Mouse (Mus musculus): ENCODE measurements around the gene Csf3r.
"Not testable (repeated sequence)": the region's sequence is repeated elsewhere in the genome, so short reads cannot be mapped to it uniquely, and the experiment has no call there.

The Csf3r gene

GRCm38 (mm10) chr4:126024303-126024900 lies at the start of gene Csf3r:
TSS of gene Csf3r (plus strand) at chr4:126024550.
- no peak for DNase-seq (ENCODE audit: low read depth)

- DNase-seq (ENCODE audit: low read depth) = no peak
Observed at GRCm38 (mm10) chr4:125977768-125978167, 46.6 kb upstream of the Csf3r start.

GRCm38 (mm10) chr4:125983279-125983678 lies 41.1 kb upstream of the Csf3r start:
- DNase-seq (ENCODE audit: low read depth) = no peak

- DNase-seq (ENCODE audit: low read depth) = not testable (repeated sequence)
Observed at GRCm38 (mm10) chr4:125985703-125986102, 38.6 kb upstream of the Csf3r start.

- no peak for DNase-seq (ENCODE audit: low read depth)
Observed at GRCm38 (mm10) chr4:125987071-125987470, 37.3 kb upstream of the Csf3r start.

GRCm38 (mm10) chr4:125989061-125989460 lies 35.3 kb upstream of the Csf3r start:
- no peak for DNase-seq (ENCODE audit: low read depth)

GRCm38 (mm10) chr4:125990143-125990542 lies 34.2 kb upstream of the Csf3r start:
- DNase-seq (ENCODE audit: low read depth) = peak; percentile 9

GRCm38 (mm10) chr4:125992206-125992605 lies 32.1 kb upstream of the Csf3r start:
- DNase-seq (ENCODE audit: low read depth) = no peak

- DNase-seq (ENCODE audit: low read depth) = no peak
Observed at GRCm38 (mm10) chr4:125992906-125993305, 31.4 kb upstream of the Csf3r start.

- DNase-seq (ENCODE audit: low read depth) = no peak
Observed at GRCm38 (mm10) chr4:125996576-125996975, 27.8 kb upstream of the Csf3r start.

GRCm38 (mm10) chr4:125997826-125998225 lies 26.5 kb upstream of the Csf3r start:
- DNase-seq (ENCODE audit: low read depth) = no peak

GRCm38 (mm10) chr4:126001311-126002199 lies 22.8 kb upstream of the Csf3r start:
- no peak for DNase-seq (ENCODE audit: low read depth)

- no peak for DNase-seq (ENCODE audit: low read depth)
Observed at GRCm38 (mm10) chr4:126017676-126018332, 6.5 kb upstream of the Csf3r start.

GRCm38 (mm10) chr4:126018966-126019538 lies 5.3 kb upstream of the Csf3r start:
- no peak for DNase-seq (ENCODE audit: low read depth)

- no peak for DNase-seq (ENCODE audit: low read depth)
Observed at GRCm38 (mm10) chr4:126025801-126026200, 1.5 kb downstream of the Csf3r start.

- no peak for DNase-seq (ENCODE audit: low read depth)
Observed at GRCm38 (mm10) chr4:126027980-126028379, 3.6 kb downstream of the Csf3r start.

GRCm38 (mm10) chr4:126029042-126029441 lies 4.7 kb downstream of the Csf3r start:
- DNase-seq (ENCODE audit: low read depth) = no peak

- DNase-seq (ENCODE audit: low read depth) = no peak
Observed at GRCm38 (mm10) chr4:126030705-126031104, 6.4 kb downstream of the Csf3r start.

GRCm38 (mm10) chr4:126035413-126035812 lies 11.1 kb downstream of the Csf3r start:
- DNase-seq (ENCODE audit: low read depth) = no peak

- peak; percentile 74 for DNase-seq (ENCODE audit: low read depth)
Observed at GRCm38 (mm10) chr4:126046851-126047585, 22.7 kb downstream of the Csf3r start, which contains the start of gene Mrps15. TSS of gene Mrps15 (plus strand) at chr4:126046925.

GRCm38 (mm10) chr4:126051617-126052016 lies 27.3 kb downstream of the Csf3r start:
- no peak for DNase-seq (ENCODE audit: low read depth)
